Mouse (Mus musculus) megakaryocyte progenitor cell, adult 5-6 weeks (primary cell): ENCODE results near the gene Ccdc186. TPM values are rescaled to one million over a fixed set of nuclear protein-coding genes. Genes with fewer than 3 reads are reported as not detected.

Experiments used
- ATAC-seq: replicated peaks from 2 replicates; pipeline ENCODE4 v1.8.0; 2016; ENCODE audit warnings: mild to moderate bottlenecking, moderate TSS enrichment, inconsistent platforms; ENCODE audit not compliant: poor library complexity
- total RNA-seq, 2 experiments: library from RNA; stranded (forward) in 1 of 2; stranded (reverse) in 1 of 2; fragments of 157-497, 149-512 nt in 1 of 2; fragments of 200-1000 nt in 1 of 2; gene quantifications; 2 replicates each; pipeline versions ENCODE4 v1.2.3 to v1.2.4; 2015 to 2017

Gene Ccdc186
- total RNA-seq (2015) (6.6 and 7.3 TPM in 2 replicates), total RNA-seq (2017) (23.8 and 32.2 TPM in 2 replicates)

- ATAC-seq, result peak; percentile 97
These were observed at the start of gene Ccdc186 for GRCm38 (mm10) chr19:56821798-56822447. TSS of gene Ccdc186 (minus strand) at chr19:56822190.

- ATAC-seq, result no peak
These were observed 45.7 kb upstream of the Ccdc186 start for GRCm38 (mm10) chr19:56867701-56868100.

DNA sequence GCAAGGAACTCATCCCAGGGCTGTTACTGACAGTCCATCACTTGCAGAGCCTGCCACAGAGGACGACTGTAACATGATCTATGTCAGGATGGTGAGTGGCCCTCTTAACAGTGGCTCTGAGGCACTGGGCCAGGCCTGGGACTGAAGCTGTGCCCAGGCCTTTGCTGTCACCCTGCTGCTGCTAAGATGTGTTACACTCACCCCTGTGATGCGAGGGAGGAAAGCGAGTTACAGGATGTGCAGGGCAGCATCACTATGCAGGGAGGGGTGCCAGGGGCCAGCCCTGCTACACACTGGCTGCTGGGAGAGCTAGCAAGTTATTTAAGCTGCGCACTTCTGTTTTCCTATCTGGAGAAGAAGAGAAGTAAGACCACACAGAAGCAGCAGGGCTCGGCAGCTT, 34.5 kb upstream of the Ccdc186 start:
- no peak for ATAC-seq

DNA sequence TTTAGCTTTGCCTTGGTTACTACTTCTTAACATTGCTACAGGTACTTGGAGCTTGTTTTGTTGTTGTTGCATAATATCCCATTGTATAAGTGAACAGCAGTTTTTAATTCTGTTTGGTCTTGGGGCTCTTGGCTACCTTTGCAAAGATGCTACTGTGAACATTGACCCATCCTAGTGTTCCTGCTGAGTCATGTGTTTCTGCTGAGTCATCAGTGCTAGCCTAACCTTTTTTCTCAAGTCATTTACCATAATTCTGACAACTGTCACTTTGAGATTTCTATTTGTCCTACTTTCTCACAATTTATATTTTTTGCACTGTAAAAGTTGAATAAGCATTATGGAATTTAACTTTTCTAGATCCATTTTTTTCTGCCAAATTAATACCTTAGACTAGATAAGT, 30.6 kb upstream of the Ccdc186 start:
- no peak for ATAC-seq

DNA sequence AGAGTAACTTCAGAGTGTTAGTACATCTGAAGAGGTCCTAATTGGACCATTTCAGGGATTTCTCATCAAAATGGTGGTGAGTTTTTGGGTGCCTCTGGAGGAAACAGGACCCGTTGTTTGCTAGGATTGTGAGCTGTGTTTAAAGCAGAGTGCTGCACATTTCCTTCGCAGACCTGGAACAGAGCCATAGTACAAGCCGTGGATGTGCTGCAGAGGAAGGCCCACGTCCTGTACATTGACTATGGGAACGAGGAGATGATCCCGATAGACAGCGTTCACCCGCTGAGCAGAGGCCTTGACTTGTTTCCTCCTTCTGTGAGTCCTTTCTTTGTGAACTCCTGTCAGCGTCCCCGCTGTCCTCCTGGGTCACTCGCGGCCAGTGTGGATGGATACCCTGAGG, 21.0 kb upstream of the Ccdc186 start:
- no peak for ATAC-seq

DNA sequence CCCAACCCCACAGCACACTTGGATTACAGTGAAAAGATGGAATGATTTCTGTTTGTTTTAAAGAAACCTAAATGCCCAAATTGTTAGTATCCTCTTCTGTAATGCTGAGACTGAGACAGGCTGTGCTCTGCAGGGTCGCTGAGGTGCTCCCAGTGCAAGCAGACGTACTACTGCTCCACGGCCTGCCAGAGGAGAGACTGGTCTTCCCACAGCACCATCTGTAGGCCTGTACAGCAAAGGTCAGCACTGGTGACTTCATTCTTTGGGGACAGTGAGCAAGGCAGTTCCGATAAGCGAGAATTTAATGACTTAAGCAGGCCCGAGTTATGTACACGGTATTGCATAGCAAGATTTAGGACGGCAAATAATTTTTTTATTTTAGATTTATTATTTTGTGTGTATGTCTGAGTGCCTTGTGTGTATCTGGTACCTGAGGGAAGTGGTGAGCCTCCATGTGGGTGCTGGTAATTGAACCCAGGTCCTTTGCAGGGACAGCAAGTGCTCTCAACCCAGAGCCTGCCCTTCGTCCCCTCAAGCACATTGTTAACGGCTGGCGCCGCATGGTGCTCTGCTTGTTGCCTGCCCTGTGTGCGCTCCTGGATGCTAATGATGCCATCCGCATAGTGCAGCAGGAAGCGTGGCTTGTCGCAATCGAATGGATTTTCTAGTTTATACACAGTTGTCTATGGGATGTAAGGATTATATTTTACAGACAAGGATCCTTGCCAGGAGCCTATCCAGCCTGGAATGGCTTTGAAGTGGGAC, 17.1 kb upstream of the Ccdc186 start:
- no peak for ATAC-seq

GRCm38 (mm10) chr19:56835340-56835739, 13.3 kb upstream of the Ccdc186 start:
- ATAC-seq, result no peak

DNA sequence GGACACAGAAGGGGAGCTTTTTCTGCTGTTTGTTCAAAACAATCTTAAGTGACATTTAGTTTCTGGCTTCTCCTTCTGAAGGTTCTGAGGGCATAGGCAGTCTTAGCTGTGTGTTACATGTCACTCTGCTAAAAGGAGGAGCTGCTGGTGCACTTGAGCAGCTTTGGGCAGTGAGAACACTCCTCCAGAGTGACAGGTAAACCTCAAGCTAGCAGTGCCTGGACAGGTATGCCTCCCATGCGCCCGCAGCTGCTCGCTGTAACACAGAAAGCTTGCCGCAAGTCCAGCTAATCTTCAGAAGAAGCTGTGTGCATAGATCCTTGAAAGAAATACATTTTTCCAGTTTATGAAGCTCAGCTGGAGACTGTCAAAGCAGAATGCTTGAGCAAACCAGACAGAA, 8.2 kb upstream of the Ccdc186 start:
- ATAC-seq, result no peak

GRCm38 (mm10) chr19:56829267-56829666, 7.3 kb upstream of the Ccdc186 start:
- no peak for ATAC-seq

DNA sequence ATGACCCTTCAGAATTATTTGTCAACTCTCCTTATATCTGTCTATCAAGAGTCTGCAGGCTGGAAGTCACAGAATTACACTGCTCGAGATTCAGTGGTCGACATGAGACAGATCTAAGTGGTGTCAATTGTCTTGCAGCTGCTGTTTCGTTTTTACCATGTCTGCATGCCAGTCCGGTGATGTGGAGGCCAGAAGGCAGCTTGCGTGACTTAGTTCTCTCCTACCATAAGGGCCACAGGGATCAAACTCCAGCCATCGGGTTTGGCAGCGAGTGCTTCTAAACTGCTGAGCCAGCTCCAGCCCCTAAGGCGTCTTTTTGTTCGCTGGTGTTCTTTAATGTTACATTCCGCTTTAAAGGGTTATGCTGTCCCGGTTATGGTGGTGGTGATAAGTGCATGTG, 6.3 kb upstream of the Ccdc186 start:
- ATAC-seq, result no peak

- ATAC-seq, result no peak
These were observed 4.1 kb upstream of the Ccdc186 start, which contains the start of gene Tdrd1 for GRCm38 (mm10) chr19:56826047-56826631. TSS of gene Tdrd1 (plus strand) at chr19:56826209.

- ATAC-seq, result peak; percentile 60
These were observed 452 bp upstream of the Ccdc186 start for GRCm38 (mm10) chr19:56822448-56822836.

- no peak for ATAC-seq
These were observed 771 bp downstream of the Ccdc186 start for GRCm38 (mm10) chr19:56821040-56821797.

DNA sequence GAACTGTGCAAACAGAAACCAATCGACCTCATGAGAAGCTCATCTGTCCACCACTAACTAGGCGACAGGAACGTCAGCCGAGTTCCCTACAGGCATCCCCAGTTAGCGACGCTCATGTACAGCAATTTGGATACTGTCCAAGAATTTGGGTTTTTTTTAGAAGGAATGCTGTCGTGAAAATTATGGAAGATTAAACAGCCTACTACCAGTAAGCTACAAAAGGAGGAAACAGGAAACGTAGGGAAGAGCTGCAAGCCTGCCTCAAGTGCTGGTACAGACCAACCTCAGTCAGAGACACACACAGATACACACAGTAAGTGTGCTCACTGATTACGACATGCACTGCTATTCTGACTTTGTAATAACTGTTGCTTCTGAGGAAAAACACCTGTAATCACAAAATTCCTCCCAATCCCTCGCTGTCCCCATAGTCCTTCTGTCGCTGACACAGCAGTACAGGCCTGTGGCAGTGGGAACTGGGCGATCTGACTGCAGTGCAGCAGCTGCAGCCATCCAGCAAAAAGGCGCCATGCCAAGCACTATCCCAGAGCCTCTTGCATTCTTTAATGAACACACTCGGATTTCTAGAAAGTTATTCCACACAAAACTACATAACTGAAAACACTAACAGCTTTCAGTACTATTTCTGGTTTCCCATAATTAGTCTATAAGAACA, 4.0 kb downstream of the Ccdc186 start:
- ATAC-seq, result no peak

- no peak for ATAC-seq
These were observed 8.6 kb downstream of the Ccdc186 start for GRCm38 (mm10) chr19:56813360-56813759.

DNA sequence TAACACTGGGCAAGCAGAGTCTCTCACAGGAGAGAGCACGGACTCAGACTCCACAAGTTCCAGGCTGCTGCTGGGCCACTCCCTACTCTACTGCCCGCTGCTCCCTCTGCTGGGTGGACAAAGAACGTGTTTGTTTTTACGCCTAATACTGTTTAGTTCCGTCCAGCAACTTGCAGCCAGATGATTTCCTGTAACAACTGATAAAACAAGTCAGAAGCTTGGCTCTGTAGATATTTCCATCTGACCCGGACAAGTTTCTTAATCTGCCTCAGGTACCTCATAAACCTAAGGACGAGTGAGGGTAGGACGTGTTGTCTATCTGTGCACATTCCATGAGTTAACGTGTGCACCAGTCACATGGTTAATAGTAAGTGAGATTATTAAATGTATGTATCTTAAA, 10.4 kb downstream of the Ccdc186 start:
- ATAC-seq, result peak; percentile 98

GRCm38 (mm10) chr19:56810641-56811146, 11.3 kb downstream of the Ccdc186 start:
- ATAC-seq, result no peak

DNA sequence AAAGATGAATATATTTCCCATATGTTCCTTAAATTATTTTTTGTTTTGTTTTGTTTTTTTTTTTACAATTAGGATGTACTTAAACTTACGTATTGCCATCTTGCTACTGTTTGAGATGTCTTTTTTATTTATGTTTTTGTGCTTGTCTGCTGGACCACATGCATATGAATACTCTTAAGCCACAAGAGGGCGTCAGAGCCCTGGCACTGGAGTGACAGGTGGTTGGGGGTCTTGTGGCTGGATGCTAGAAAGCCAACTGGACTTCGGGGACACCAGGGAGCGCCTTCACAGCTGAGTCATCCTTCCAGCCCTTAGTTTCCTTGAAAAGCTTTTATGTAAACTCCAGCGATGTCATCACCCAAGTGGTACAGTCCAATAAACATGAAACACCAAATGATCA, 13.2 kb downstream of the Ccdc186 start:
- ATAC-seq, result no peak

GRCm38 (mm10) chr19:56807122-56807521, 14.9 kb downstream of the Ccdc186 start:
- ATAC-seq, result no peak

DNA sequence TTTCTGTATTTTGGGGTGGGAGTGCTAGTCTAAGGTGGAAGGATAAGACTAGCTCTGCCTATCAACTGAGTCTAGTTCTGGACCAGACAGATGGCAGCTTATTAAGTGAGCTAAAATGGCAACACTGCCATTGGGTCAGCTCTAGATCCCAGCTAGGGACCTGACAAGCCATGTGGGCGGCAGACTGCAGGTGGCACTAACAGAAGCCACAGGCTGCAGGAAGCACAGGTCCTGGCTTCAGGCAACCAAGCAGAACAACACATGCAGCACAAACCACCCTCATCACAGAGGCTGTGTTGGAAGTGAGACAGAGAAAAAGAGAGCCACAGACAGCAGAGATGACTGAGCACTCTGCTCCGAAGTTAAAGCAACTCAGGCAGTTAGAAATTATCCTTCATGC, 16.6 kb downstream of the Ccdc186 start:
- ATAC-seq, result no peak

GRCm38 (mm10) chr19:56802352-56802746, 19.6 kb downstream of the Ccdc186 start:
- no peak for ATAC-seq
